Mouse (Mus musculus): ENCODE measurements at regions not wholly inside any gene's neighbourhood (a gene's known extent, or its start where the extent isn't known, plus 50 kb on each side); places are given as distances from the start of the nearest gene placed in this dataset.
"Not testable (repeated sequence)": the region's sequence is repeated elsewhere in the genome, so short reads cannot be mapped to it uniquely, and the experiment has no call there.

DNA sequence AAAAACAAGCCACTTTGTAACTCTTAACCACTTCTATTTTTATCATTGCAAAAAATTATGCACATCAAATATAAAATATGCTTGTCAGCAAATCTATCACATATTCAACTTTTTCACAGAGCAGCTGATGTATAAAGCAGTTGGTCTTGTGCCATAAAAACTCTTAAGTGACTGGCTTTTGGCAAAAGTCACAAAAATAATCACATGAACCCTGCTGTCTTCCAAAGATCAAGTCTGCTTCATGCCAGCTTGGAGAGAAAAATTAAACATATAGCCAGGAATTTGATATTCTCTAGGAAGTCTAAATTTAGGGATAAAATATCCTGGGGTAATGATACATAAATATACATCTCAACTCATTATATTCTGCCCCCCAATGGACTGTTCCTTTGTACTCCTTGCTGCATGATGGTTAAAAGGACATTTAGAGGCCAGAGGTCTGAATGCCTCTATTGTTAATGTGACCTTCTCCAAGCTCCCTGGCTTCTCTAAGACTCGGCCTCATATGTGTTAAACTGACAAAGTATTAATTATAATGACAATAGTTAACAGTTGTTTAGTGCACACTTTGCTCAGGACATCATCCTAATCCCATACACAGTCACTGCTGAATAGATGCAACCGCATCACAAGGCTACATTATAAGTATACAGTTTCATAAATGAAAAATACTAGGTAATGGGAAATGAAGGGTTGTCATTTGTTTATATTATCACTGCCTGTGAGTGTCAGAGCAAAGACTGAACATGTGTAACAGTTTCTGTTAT, 422.9 kb upstream of the Hs3st1 start:
- DNase-seq (ENCODE audit: inconsistent ontology term), result no peak

DNA sequence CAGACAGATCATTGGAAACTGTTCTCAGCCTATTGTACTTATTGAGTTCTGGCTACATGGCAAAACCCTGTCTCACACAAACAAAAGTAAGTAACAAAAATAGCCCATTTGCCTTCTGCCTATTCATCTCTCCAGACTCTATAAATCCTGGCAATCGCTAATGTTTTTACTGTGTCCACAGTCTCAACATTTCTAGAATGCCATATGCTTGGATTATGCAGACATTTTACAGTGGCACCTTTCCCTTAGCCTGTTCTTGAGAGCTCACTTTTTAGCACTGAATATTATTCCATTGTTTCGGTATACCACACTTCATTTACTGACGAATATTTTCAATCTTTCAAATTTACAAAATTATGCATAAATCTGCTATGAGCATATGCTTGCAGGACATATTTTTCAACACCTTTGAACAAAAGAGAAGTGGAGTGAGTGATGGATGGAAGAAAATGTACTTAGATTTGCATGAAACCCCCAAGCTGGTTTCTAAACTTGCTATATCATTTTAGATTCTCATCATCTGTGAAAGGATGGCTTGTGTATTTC, 381.5 kb upstream of the Hs3st1 start:
- DNase-seq (ENCODE audit: inconsistent ontology term), result no peak

DNA sequence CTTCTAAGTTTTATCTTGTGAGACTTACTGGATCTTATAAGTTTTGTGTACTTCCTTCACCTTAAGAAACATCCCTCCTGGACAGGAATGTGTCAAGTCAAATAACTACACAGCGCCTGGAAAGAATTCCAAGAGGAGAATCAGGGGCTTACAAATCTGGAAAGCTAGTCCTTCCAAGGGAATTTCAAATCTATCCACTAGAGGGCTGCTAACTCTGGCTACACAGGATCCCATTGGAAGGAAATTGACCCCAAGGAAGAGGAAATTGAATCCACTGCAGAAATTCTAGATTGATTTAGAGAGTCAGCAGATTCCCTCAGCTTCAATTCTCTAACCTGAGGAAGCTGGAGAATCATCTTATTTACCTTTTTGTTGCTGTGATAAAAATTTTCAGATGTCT, 369.1 kb upstream of the Hs3st1 start:
- no peak for DNase-seq (ENCODE audit: inconsistent ontology term)

GRCm38 (mm10) chr5:40116849-40117248, 361.6 kb upstream of the Hs3st1 start:
- DNase-seq (ENCODE audit: inconsistent ontology term), result no peak

- not testable (repeated sequence) for DNase-seq (ENCODE audit: inconsistent ontology term)
Measured at GRCm38 (mm10) chr5:40089576-40089975, 334.3 kb upstream of the Hs3st1 start.

GRCm38 (mm10) chr5:40045288-40045687, 290.0 kb upstream of the Hs3st1 start:
- no peak for DNase-seq (ENCODE audit: inconsistent ontology term)

DNA sequence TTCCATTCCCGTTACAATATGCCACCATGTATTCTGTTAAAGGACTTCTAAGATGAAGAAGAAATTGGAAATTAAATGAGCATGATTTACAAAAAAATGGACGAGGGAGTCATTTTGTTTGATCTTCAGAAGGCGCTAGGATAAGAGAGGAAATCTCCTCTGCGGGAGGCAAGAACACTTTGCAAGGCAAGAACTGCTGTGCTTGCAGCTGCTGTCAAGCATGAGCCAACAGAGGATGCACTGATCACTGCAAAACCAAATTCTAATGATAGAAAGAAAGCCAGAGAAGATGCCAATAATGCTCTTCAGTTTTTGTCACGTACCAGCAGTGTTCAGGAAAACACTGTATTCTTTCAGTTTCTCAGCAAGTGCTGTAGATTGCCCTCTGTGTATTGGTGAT, 279.2 kb upstream of the Hs3st1 start:
- DNase-seq (ENCODE audit: inconsistent ontology term), result no peak

DNA sequence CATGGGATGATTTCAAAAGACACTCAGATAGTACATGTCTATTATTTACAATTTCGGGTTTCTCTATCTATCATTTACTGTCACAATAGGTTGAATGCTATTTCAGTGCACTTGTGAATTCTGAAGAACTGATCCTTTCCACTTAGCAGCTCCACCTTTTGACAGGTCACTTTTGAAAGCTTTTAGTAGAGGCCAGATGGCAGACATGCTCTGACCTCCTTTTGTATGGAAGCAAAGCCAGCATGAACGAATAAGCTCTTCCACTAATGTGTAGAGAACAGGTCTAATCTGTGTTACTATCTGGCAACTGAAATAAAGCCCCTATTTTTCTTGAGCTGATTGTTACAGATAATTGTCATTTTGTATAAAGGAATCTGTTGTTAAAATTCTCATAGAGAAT, 278.4 kb upstream of the Hs3st1 start:
- DNase-seq (ENCODE audit: inconsistent ontology term), result no peak

GRCm38 (mm10) chr5:40030261-40030660, 275.0 kb upstream of the Hs3st1 start:
- DNase-seq (ENCODE audit: inconsistent ontology term), result no peak

DNA sequence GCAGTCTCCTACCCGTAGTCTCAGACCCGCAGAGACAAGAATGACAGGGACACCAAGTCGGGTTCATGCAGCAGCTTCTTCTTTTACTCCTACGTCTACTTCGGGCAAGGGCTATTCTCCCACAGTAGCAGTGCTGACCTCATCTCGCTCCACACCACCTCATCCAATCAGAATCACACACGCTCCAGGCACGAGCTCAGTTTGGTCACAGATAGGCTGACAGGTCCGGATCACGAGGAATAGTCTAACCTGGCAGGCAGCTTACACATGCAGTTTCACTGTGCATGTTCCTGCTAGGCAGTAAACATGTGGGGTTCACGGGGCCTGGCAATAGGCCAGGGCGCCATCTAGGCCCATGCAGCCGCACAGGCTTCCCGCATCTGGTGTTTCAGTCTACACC, 260.7 kb upstream of the Hs3st1 start:
- no peak for DNase-seq (ENCODE audit: inconsistent ontology term)

GRCm38 (mm10) chr5:39988039-39988438, 232.8 kb upstream of the Hs3st1 start:
- peak; percentile 37 for DNase-seq (ENCODE audit: inconsistent ontology term)

GRCm38 (mm10) chr5:39964371-39964770, 209.1 kb upstream of the Hs3st1 start:
- DNase-seq (ENCODE audit: inconsistent ontology term), result no peak

- peak; percentile 21 for DNase-seq (ENCODE audit: inconsistent ontology term)
Measured at GRCm38 (mm10) chr5:39960981-39961380, 205.7 kb upstream of the Hs3st1 start.

GRCm38 (mm10) chr5:39935564-39935963, 180.3 kb upstream of the Hs3st1 start:
- DNase-seq (ENCODE audit: inconsistent ontology term), result no peak

DNA sequence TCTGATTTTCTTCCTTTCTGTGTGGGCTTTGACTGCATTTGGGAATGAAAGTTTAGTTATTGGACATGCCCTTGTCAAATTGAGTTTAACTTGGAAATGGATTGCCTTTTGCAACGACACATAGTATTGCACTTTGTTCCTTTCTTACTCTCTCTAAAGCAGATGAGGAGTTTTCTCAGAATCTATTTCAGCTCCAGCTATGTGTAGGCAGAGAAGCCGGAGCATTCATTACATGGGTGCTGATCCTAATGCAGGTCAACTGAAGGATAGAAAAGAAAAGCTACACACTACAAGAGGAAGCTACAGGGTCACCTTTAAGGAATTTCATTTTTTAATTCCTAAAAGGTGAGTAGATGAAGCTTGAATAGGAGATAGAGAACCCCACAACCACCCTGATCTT, 176.6 kb upstream of the Hs3st1 start:
- no peak for DNase-seq (ENCODE audit: inconsistent ontology term)

GRCm38 (mm10) chr5:39909369-39909768, 154.1 kb upstream of the Hs3st1 start:
- DNase-seq (ENCODE audit: inconsistent ontology term), result peak; percentile 6

GRCm38 (mm10) chr5:39871723-39872085, 116.4 kb upstream of the Hs3st1 start:
- no peak for DNase-seq (ENCODE audit: inconsistent ontology term)

- no peak for DNase-seq (ENCODE audit: inconsistent ontology term)
Measured at GRCm38 (mm10) chr5:39870835-39871722, 115.8 kb upstream of the Hs3st1 start.

DNA sequence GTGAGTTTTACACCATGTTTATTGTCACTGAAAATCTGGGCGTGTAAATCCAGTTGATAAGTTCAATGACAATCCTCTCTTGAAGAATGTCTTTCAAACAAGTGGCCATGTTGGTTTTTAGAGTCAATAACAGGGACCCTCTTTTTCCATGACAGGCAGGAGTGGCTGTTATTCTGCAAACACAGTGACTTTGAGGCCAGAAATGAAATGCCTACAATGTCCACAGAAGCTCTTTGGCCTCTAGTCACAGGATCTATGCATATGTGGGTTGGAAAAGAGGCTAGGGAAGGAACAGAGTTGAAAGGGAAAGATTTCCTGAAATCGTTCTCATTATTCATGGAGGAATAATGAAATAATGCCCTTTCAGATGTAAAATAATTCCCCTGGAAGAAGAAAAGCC, 101.9 kb upstream of the Hs3st1 start:
- DNase-seq (ENCODE audit: inconsistent ontology term), result no peak

GRCm38 (mm10) chr5:39856616-39857156, 101.4 kb upstream of the Hs3st1 start:
- no peak for DNase-seq (ENCODE audit: inconsistent ontology term)

DNA sequence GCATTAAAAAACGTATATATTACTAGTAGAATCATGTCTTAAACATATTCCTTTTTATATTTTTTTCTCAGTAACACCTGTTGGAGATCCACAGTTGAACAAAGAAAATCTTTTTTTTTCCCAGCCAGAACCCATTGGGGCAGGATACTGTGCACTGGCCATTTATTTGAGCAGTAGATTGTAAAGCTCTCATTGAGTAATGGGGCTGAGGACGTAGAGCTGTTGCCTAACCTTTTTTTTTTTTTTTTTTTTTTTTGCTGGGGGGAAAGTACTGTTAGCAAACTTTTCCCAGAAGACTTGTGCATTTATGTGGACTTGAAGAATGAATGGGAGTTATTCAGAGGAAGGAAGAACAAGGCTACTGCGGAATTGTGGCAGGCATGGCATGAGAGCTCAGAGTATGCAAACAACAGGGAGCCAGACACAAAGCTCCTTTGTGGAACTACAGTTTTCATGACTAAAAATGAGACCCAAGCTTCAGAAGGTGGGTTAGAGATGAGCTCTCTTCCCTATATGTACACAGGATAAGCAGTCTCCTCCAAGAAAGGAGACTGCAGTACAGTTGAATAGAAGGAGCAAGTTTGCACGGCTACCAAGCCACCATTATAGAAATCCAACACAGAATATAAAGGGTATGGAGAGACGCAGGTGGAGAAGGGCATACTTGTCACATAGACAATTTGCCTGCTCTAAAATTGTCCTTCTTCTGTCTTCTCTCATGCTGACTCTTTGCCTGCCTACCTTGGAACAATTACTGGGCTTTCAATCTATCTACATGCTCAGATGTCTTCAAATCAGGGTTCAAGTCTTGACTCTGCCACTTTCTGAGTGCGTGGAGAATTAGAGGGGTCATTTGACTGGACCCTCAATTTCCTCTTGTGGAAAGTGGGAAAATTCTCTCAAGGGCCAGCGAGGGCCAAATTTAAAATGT, 100.7 kb upstream of the Hs3st1 start:
- peak; percentile 17 for DNase-seq (ENCODE audit: inconsistent ontology term)

All from Muller cell, postnatal 12 days (primary cell).